Mouse (Mus musculus) MEL (cell line): ENCODE measurements around the gene Mdfic. TPM values are rescaled to one million over a fixed set of nuclear protein-coding genes. Genes with fewer than 3 reads are reported as not detected.

ENCODE experiments used
- DNase-seq: peaks from one replicate; pipeline ENCODE4 v3.0.0; 2011; ENCODE audit warnings: low read depth, low spot score
- H3K27ac ChIP-seq: 2 replicates; pipeline ENCODE4 v1.5.1; 2012; ENCODE audit warnings: low read depth, mild to moderate bottlenecking, control low read depth, low read length, moderate library complexity; ENCODE audit not compliant: control insufficient read depth
- H3K27me3 ChIP-seq, 2 experiments: fragments of 150-350 bp in 1 of 2; sonication (generic) in 1 of 2; 2 replicates each; pipeline ENCODE4 v1.6.1; 2012; ENCODE audit warnings: low read length in 2 of 2, mild to moderate bottlenecking in 2 of 2, improper control_type of control experiment in 1 of 2, moderate library complexity in 1 of 2; ENCODE audit not compliant: insufficient read depth in 2 of 2, control insufficient read depth in 1 of 2
- H3K36me3 ChIP-seq, 2 experiments: 2 replicates each; pipeline ENCODE4 v1.6.1; 2012 to 2014; ENCODE audit warnings: low read length in 2 of 2, improper control_type of control experiment in 1 of 2, inconsistent platforms in 1 of 2, mild to moderate bottlenecking in 1 of 2; ENCODE audit not compliant: insufficient read depth in 2 of 2, control insufficient read depth in 1 of 2
- H3K4me1 ChIP-seq, 2 experiments: fragments of 150-350 bp in 1 of 2; sonication (generic) in 1 of 2; 2 replicates each; pipeline ENCODE4 v1.6.1; 2012; ENCODE audit warnings: low read length in 2 of 2, improper control_type of control experiment in 1 of 2, mild to moderate bottlenecking in 1 of 2; ENCODE audit not compliant: insufficient read depth in 2 of 2, control insufficient read depth in 1 of 2
- H3K4me3 ChIP-seq, 2 experiments: fragments of 150-350 bp in 1 of 2; sonication (generic) in 1 of 2; 2 replicates each; pipeline ENCODE4 v1.5.1; 2012; ENCODE audit warnings: low read depth in 2 of 2, low read length in 2 of 2, mild to moderate bottlenecking in 2 of 2, moderate library complexity in 2 of 2, control low read depth in 1 of 2, improper control_type of control experiment in 1 of 2; ENCODE audit not compliant: control insufficient read depth in 1 of 2, insufficient read depth in 1 of 2
- H3K79me2 ChIP-seq: 2 replicates; pipeline ENCODE4 v1.6.1; 2012; ENCODE audit warnings: mild to moderate bottlenecking, low read length, moderate library complexity; ENCODE audit not compliant: control insufficient read depth, poor library complexity, insufficient read depth
- H3K9ac ChIP-seq: 2 replicates; pipeline ENCODE4 v1.6.1; 2012; ENCODE audit warnings: low read depth, mild to moderate bottlenecking, control low read depth, low read length, moderate library complexity; ENCODE audit not compliant: control insufficient read depth, poor library complexity, severe bottlenecking
- H3K9me3 ChIP-seq: fragments of 150-350 bp; sonication (generic); replicated peaks from 2 replicates; pipeline ENCODE4 v1.6.1; 2012; ENCODE audit warnings: mild to moderate bottlenecking, low read length, improper control_type of control experiment, moderate library complexity; ENCODE audit not compliant: insufficient read depth
- CTCF ChIP-seq, 3 experiments: IDR thresholded peaks in 2 of 3; conservative IDR thresholded peaks in 1 of 3; 2 replicates each; pipeline ENCODE4 v1.5.1; 2011 to 2012; ENCODE audit warnings: low read length in 3 of 3, low read depth in 2 of 3, mild to moderate bottlenecking in 2 of 3, improper control_type of control experiment in 1 of 3, inconsistent platforms in 1 of 3, mixed read lengths in 1 of 3, moderate library complexity in 1 of 3; ENCODE audit not compliant: control insufficient read depth in 1 of 3, insufficient read depth in 1 of 3, poor library complexity in 1 of 3, severe bottlenecking in 1 of 3
- NELFE ChIP-seq: IDR thresholded peaks from 2 replicates; pipeline ENCODE4 v1.6.1; 2011; ENCODE audit warnings: low read depth, low read length, improper control_type of control experiment
- POLR2A ChIP-seq, 2 experiments: IDR thresholded peaks; 2 replicates each; pipeline ENCODE4 v1.6.1; 2011 to 2012; ENCODE audit warnings: low read length in 2 of 2, mild to moderate bottlenecking in 2 of 2, control low read depth in 1 of 2, improper control_type of control experiment in 1 of 2, low read depth in 1 of 2, moderate library complexity in 1 of 2; ENCODE audit not compliant: control insufficient read depth in 1 of 2, insufficient read depth in 1 of 2, poor library complexity in 1 of 2
- POLR2AphosphoS2 ChIP-seq: IDR thresholded peaks from 2 replicates; pipeline ENCODE4 v1.6.1; 2011; ENCODE audit warnings: low read length, improper control_type of control experiment
- TBP ChIP-seq: IDR thresholded peaks from 2 replicates; pipeline ENCODE4 v1.8.0; 2011; ENCODE audit warnings: low read depth, low read length, improper control_type of control experiment
- UBTF ChIP-seq: IDR thresholded peaks from 2 replicates; pipeline ENCODE4 v1.6.1; 2012; ENCODE audit warnings: low read depth, mild to moderate bottlenecking, inconsistent platforms, low read length, improper control_type of control experiment, moderate library complexity, borderline replicate concordance; ENCODE audit not compliant: insufficient read depth
- USF1 ChIP-seq: IDR thresholded peaks from 2 replicates; pipeline ENCODE4 v1.6.1; 2014; ENCODE audit warnings: low read depth, mild to moderate bottlenecking, inconsistent platforms, low read length, improper control_type of control experiment, moderate library complexity
- ZMIZ1 ChIP-seq: IDR thresholded peaks from 2 replicates; pipeline ENCODE4 v1.6.1; 2012; ENCODE audit warnings: low read depth, mild to moderate bottlenecking, inconsistent platforms, low read length, improper control_type of control experiment, moderate library complexity
- polyA plus RNA-seq, 2 experiments: library from polyadenylated mRNA; stranded (reverse) in 1 of 2; unstranded in 1 of 2; fragments of >175 nt in 1 of 2; fragments of >200 nt in 1 of 2; gene quantifications; 2 replicates each; pipeline versions ENCODE4 v1.2.1 to v1.2.4; 2012; ENCODE audit warnings: low replicate concordance in 2 of 2, low read depth in 1 of 2; ENCODE audit not compliant: insufficient read length in 2 of 2, insufficient read depth in 1 of 2, missing spikeins in 1 of 2
- total RNA-seq: library from RNA; depleted of rRNA; stranded (reverse); fragments of 300-350 nt; gene quantifications from 2 replicates; pipeline ENCODE4 v1.2.3, GENCODE M21; 2012

The Mdfic gene
- total and polyA plus RNA-seq, 3 experiments = not detected

GRCm38 (mm10) chr6:15845711-15846342 lies 125.4 kb downstream of the Mdfic start:
- Histone ChIP-seq H3K9me3 (no peaks in the 10 kb centered on the region), H3K27ac (no peak overlapping the region), H3K4me1 (no peaks in the 10 kb centered on the region), H3K79me2 (no peaks in the 10 kb centered on the region), H3K36me3 (no peaks in the 10 kb centered on the region), H3K4me3 (no peak overlapping the region), H3K9ac (no peak overlapping the region), H3K27me3 (no peaks in the 10 kb centered on the region)
- no peak for DNase-seq
- no peak for TF ChIP-seq ZMIZ1
- TF ChIP-seq POLR2A (IDR thresholded peaks at IDR 0.05; ENCODE audit: control insufficient read depth in 1 of 2, insufficient read depth in 1 of 2, low read depth in 1 of 2, low read length in 2 of 2, poor library complexity in 1 of 2) = no peak
- no peak for TF ChIP-seq TBP
- no peak for TF ChIP-seq POLR2AphosphoS2
- no peak for TF ChIP-seq CTCF (IDR thresholded peaks at IDR 0.05 in 2 of 3, conservative IDR thresholded peaks at IDR 0.05 in 1 of 3; ENCODE audit: control insufficient read depth in 1 of 3, insufficient read depth in 1 of 3, low read depth in 2 of 3, low read length in 3 of 3, poor library complexity in 1 of 3, severe bottlenecking in 1 of 3)
- no peak for TF ChIP-seq USF1
- TF ChIP-seq NELFE = no peak
- no peak for TF ChIP-seq UBTF
